9 mouse cellular contexts compared by ENCODE assay signal in genomic region chr10:77544916-77545315, GRCm38 (mm10). TPM values are rescaled to one million over a fixed set of nuclear protein-coding genes. Genes with fewer than 3 reads are reported as not detected.
DNase-seq lines count a peak whose midpoint lies in the region; ATAC-seq and TF ChIP-seq lines count a peak whose summit lies in the region.
"Had no signal": no experiment of that assay in that cellular context is flagged by ENCODE, and none has a peak within 500 bp of the region (broad histone marks: within the 10 kb centered on the region; RNA-seq: fewer than 3 reads in every experiment).

No protein-coding gene starts in this region.

- peaks cover 62% of the 10 kb centered on the region for H3K36me3 ChIP-seq in thymus, adult 2 months (ENCODE audit: control insufficient read depth, insufficient read depth, low read length)
- H3K36me3 ChIP-seq: liver, embryonic 13.5 days had no signal

- peaks cover 3% of the 10 kb centered on the region for H3K4me1 ChIP-seq in thymus, adult 2 months (replicated peaks; ENCODE audit: control insufficient read depth, insufficient read depth, low read length)

- no peak for TF ChIP-seq POLR2A in thymus, adult 2 months (IDR thresholded peaks at IDR 0.05; ENCODE audit: control insufficient read depth, extremely low read depth, insufficient read depth, low read length, poor library complexity)

- no peak overlapping the region for H3K4me3 ChIP-seq in thymus, adult 2 months (ENCODE audit: control insufficient read depth, insufficient read depth, low read length)
- H3K4me3 ChIP-seq: liver, embryonic 13.5 days had no signal

- H3K27me3 ChIP-seq in thymus, adult 2 months (ENCODE audit: control insufficient read depth, insufficient read depth, low read length), result no peaks in the 10 kb centered on the region
- H3K27me3 ChIP-seq: liver, embryonic 13.5 days had no signal

- no peak for TF ChIP-seq CTCF in thymus, adult 2 months (IDR thresholded peaks at IDR 0.05; ENCODE audit: borderline replicate concordance, control insufficient read depth, extremely low read depth, insufficient read depth, low read length, poor library complexity)

- peak; percentile 83 for DNase-seq in right cerebral cortex, adult 18-20 months
- no peak for DNase-seq in right cerebral cortex, postnatal 4 days
- DNase-seq in fat pad, adult 2 months (ENCODE audit: extremely low read depth, low read depth, low spot score), result peak; percentile 77
- DNase-seq in layer of hippocampus, postnatal 10 days (ENCODE audit: low spot score in 2 of 2), result peak; percentile 15 to 32
- peak; percentile 43 to 61 for DNase-seq in right cerebral cortex, adult 2 months (ENCODE audit: low spot score in 2 of 2)
- DNase-seq in thymus, adult 2 months, result no peak
- DNase-seq in spleen, postnatal 36 days (ENCODE audit: low spot score in 2 of 2), result no peak
- DNase-seq: liver, embryonic 13.5 days had no signal

- H3K27ac ChIP-seq in thymus, adult 2 months (ENCODE audit: control insufficient read depth, insufficient read depth, low read length), result no peak overlapping the region
- H3K27ac ChIP-seq: liver, embryonic 13.5 days had no signal

- no peak for ATAC-seq in monocyte, adult 5-6 weeks (replicated peaks; ENCODE audit: insufficient number of reproducible peaks, low FRiP score, low TSS enrichment, poor library complexity, severe bottlenecking)

- 88% methylated on average over 5 of the region's 5 CpGs for WGBS in thymus, adult 2 months

RNA-seq across cellular contexts. Expression of gene Itgb2, which starts 14.9 kb away (rescaled TPM):
- total RNA-seq in layer of hippocampus, postnatal 10 days (2021), result 1 to 10 TPM; 3.5 to 3.8 TPM
- polyA plus RNA-seq in thymus, adult 2 months (2012; rRNA removed), result 304 and 334 TPM in 2 replicates
- total RNA-seq in monocyte, adult 5-6 weeks (2017), result 1,034 to 1,189 TPM (median 1,065 TPM) in 3 replicates

RNA-seq across cellular contexts. Expression of gene Fam207a, which starts 29.3 kb away (rescaled TPM):
- 10 to 100 TPM; 36.5 to 39.7 TPM for total RNA-seq in layer of hippocampus, postnatal 10 days (2021)
- 49.1 and 52.4 TPM in 2 replicates for polyA plus RNA-seq in thymus, adult 2 months (2012; rRNA removed)
- 24.9 to 35.4 TPM (median 27.8 TPM) in 3 replicates for total RNA-seq in monocyte, adult 5-6 weeks (2017)

RNA-seq across cellular contexts. Expression of gene Pttg1ip, which starts 36.6 kb away (rescaled TPM):
- total RNA-seq in layer of hippocampus, postnatal 10 days (2021), result 10 to 100 TPM; 71.6 to 82.0 TPM
- polyA plus RNA-seq in thymus, adult 2 months (2012; rRNA removed), result 103 and 129 TPM in 2 replicates
- total RNA-seq in monocyte, adult 5-6 weeks (2017), result 79.9 to 128 TPM (median 104 TPM) in 3 replicates

Comparison
In these comparisons a context has a peak if more than half of its experiments do, and no peak if none do; other contexts are left out.
1. DNase-seq: peak in right cerebral cortex, adult 18-20 months (single experiment), fat pad, adult 2 months (single experiment), layer of hippocampus, postnatal 10 days (2 of 2) and right cerebral cortex, adult 2 months (2 of 2); none in right cerebral cortex, postnatal 4 days (single experiment), thymus, adult 2 months (single experiment) and spleen, postnatal 36 days (0 of 2).
2. RNA of gene Itgb2, which starts 14.9 kb away (total RNA-seq): 1,034 to 1,189 TPM in monocyte, adult 5-6 weeks; 3.5 to 3.8 TPM in layer of hippocampus, postnatal 10 days; every median in the first group is over 100 times any median in the second.